Mouse (Mus musculus): ENCODE measurements at regions not wholly inside any gene's neighbourhood (a gene's known extent, or its start where the extent isn't known, plus 50 kb on each side); places are given as distances from the start of the nearest gene placed in this dataset.

GRCm38 (mm10) chr13:47974756-47975515 is 286.1 kb upstream of the Id4 start:
- DNase-seq (ENCODE audit: low read depth) = no peak

GRCm38 (mm10) chr13:47998495-47998894 is 262.5 kb upstream of the Id4 start:
- no peak for DNase-seq (ENCODE audit: low read depth)

DNA sequence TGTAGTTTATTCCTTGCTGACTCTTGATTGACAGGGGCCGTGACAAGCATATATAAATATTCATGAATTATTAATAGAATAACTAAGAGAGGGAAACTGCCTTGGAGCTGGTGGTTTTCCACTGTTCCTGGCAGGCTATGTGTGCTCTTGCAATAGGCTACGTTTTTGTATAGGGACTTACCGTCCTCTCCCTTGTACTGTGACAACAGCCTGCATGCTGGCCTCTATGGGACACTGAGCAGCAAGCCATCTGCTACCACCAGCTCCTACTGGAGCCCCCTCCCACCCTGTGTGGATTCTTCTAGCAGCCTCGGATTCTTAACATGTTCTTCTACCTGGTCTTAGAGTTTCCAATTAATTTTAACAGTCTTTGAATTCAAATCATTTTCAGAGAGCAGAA is 261.6 kb upstream of the Id4 start:
- no peak for DNase-seq (ENCODE audit: low read depth)

DNA sequence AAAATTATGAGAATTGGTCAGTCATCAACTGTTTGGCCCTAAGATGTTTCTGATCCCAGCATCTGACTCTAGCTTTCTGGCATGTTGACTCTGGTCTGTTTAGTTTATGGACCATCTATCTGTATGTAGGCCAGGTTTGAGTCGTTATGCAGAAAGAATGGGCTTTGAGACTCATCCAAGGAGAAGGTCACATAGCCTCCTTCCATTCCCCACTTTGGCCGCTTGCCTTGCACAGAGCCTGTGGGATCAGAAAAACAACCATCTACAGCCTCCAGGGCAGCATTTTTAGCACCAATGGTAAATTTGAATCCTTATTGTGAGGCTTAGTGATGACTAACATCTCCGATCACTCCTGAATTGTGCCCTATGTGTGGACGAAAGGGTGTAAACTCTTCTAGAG is 257.9 kb upstream of the Id4 start:
- DNase-seq (ENCODE audit: low read depth) = no peak

DNA sequence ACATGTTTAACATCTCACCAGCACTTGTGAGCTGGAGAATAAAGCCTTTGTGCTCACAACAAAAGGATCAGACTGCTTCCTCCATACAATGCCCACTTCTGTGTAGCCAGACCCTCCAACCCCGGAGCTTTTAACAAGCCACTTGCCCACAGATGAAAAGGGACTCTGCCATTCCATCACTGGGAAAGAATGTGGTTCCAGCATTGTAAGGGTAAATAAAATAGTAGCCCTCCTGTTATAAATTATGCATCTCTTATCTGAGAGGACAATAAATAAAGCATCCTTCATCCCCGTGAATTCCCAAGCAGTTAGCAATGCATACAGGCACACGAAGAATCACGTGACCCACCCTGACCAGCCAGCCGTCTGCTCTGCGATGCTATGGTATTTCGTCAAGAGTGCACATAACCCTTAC is 247.7 kb upstream of the Id4 start:
- no peak for DNase-seq (ENCODE audit: low read depth)

DNA sequence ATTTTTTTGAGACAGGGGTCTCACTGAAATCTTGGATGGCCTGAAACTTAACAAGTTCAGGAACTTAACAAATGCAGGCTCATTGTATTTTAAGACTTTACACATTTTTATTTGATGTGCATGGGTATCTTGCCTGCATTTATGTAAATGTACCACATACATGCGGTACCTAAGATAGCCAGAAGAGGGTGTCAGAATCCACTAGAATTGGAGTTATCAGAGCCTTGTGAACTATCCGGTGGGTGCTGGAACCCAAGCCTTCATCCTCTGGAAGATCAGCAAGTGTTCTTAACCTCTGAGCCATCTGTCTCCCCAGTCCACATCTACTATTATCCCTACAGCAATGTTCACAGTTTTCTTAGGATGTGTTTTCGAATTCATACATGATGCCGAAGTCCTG is 245.7 kb upstream of the Id4 start:
- DNase-seq (ENCODE audit: low read depth) = no peak

GRCm38 (mm10) chr13:48016051-48016450 is 245.0 kb upstream of the Id4 start:
- no peak for DNase-seq (ENCODE audit: low read depth)

DNA sequence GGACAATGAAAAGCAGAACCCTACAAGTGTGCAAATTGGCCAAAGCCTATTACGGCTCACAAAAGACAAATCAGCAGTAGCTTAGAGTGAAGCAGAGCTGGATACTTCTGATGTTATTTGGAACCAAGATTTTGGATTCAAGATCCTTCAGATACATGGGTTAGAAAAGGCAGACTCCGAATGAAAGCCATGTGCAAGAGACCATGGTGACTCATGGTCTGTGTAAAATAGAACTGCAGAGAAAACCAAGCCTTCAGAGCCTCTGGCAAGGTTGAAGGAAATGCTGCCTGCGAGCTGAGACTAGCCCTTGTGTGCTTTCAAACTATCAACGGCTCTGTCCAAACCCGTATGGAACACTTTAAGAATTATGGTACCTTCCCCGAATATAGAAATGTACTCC is 244.4 kb upstream of the Id4 start:
- no peak for DNase-seq (ENCODE audit: low read depth)

DNA sequence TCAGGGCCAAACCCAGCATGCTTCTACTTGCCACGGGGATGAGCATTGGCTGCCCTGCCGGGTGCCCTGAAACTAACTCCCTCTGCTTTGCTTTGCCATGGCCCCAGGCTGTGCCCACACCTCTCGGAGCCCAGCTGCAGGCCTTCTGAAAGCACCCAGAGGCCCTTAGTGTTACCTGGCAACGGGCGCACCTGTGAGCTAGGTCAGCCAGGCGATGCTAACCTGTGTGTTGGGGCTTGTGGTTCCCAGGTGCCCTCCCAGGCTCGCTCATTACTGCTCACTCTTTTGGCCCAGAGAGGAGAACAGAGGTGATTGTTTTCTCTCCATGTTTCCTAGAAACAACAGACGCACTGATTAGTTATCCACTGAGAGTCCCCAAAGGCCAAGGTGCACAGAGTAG is 243.4 kb upstream of the Id4 start:
- DNase-seq (ENCODE audit: low read depth) = no peak

DNA sequence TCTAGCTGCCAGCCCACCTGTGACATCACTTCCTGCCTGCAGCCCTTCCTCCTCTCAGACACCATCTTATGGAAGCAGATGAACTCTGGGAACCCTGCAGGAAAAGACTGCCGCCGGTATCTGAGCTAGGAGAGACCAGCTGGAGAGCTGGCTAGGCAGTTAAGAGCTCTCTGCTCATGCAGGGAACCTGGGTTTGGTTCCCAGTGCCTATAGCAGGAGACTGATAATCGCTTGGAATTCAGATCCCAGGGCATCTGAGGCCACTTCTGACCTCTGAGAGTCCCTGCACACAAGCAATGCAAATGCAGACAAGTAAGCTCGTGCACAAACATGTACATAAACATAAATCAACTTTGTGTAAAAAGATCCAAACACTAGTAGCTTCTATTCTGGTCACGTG is 242.4 kb upstream of the Id4 start:
- DNase-seq (ENCODE audit: low read depth) = no peak

DNA sequence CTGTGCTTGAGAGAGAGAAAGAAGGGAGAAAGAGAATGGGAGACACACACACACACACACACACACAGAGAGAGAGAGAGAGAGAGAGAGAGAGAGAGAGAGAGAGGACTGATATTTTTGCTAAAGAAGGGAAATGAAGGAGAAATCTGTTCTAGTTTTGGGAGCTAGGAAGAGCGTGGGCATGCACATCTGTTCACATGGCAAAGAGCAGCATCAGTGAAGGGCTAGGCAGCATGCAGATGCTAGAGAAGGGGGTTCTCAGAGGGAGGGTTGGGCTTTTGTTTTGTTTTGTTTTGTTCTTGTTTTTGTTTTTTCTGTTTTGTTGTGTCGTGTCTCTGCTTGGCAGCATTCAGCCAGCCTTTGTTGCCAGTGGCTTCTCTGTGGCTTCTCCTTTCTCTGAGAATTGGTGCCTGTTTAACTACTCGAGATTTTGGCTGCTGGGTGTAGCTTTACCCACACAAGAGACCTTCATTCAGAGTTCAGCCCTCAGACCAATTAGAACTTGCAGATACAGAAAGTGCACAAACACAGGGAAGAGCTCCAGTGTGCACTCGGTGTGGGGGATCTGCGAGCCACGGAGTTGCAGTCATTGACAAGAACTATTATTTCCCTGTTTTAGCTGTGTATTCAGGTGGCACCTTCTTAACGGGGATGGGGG is 237.9 kb upstream of the Id4 start:
- no peak for DNase-seq (ENCODE audit: low read depth)

DNA sequence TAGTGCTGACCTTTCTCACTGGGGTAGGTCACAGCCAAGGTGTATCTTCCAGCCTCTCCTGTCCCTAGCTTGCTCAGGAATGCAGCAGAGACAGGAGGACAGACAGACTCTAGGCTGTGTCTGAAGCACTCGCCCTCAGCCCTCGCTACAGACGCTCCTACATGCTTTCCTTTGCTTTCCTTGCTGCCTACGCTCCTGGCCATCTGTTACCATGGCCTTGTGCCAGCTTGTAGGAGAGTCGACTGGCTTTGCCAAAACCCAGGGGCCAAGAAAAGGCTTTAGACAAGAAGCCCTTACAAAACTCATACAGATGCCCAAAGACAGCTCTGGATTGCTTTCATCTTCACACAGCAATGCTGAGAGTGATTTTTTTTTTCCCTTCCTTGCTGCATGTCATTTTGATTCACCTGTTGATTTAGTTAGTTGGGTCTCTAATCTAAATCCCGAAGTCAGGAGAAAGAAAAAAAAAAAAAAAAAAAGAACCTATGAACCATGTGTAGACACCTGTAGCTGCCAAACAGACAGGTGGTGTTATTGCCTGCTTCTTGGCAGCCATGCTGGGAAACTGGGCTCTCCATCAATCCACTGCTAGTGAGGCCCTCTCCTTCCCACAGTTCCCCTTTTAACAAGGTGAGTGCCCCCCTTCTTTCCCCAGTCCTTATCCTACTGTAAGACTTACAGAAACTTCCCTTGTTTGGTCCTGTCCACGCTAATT is 233.1 kb upstream of the Id4 start:
- DNase-seq (ENCODE audit: low read depth) = no peak

GRCm38 (mm10) chr13:48031491-48031890 is 229.5 kb upstream of the Id4 start:
- DNase-seq (ENCODE audit: low read depth) = no peak

DNA sequence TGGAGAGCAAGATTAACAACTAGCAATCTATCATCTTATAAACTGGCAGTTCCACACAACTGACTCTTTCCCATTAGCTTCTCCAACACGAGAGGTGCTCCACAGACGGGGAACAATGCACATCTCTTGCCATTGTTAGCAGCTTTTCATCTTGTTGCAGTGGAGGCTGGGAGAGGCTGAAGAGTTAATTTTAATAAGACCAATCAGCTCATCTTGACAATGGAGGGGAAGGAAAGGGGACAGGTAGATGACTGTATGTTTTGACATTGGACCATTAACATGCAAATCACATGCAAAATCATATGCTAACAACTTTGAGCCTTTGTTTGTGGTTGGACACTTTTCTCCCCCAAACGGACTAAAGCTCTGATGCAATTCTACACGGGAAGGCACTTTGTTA is 218.9 kb upstream of the Id4 start:
- no peak for DNase-seq (ENCODE audit: low read depth)

DNA sequence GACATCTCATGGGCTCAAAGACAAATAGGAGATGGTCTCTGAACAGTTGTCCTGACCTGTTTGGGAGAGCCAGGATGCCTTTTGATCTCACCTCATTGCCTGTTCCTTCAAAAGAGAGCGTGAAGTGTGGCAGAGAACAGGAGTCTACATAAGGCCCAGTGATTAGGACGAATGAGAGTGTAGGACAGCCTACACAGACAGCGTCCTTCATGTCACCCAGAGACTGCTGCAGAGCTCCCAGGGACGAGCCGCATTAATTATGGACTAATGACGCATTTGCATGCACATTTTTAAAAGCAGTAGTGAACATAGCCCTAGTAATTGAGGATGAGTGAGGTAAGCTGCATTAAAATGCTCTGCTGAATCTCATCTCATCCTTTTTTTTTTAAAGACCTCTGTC is 218.5 kb upstream of the Id4 start:
- DNase-seq (ENCODE audit: low read depth) = no peak

GRCm38 (mm10) chr13:48046201-48046750 is 214.8 kb upstream of the Id4 start:
- no peak for DNase-seq (ENCODE audit: low read depth)

- no peak for DNase-seq (ENCODE audit: low read depth)
These were observed 211.2 kb upstream of the Id4 start for GRCm38 (mm10) chr13:48049796-48050195.

- DNase-seq (ENCODE audit: low read depth) = no peak
These were observed 186.4 kb upstream of the Id4 start for GRCm38 (mm10) chr13:48074630-48075029.

DNA sequence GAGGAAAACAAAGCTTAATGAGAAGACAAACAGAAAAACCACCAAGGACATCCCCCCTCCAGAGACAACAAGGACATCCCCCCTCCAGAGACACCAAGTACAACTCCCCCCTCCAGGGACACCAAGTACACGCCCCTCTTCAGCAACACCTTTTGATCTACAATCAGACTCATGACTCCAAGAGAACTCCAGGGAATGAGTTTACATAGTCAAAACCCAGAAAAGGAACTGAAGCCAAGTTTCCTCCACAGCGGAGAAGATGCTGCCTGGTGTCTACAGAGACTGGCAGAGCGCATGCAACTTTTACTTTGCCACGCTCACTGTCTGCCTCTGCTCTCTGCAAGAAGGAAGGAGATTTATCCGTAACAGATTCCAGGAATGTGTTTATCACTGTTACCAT is 185.7 kb upstream of the Id4 start:
- no peak for DNase-seq (ENCODE audit: low read depth)

DNA sequence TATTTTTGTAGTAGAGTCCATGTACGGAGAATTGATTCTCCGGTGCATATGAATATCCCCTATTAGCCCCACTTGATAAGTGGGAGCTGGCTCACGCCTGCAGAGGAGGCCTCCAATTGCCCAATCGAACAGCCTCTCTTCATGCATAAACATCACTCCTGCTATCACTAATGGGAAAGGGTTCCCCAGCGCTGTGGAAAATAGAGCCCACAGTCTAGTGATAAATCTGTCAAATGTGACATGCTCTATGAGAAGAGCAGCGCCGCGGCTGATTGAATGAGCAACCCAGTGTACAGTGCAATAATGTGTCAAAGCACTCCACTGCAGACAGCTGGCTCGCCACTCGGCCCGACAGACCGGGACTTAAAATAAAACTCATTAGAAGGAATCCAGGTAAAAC is 182.8 kb upstream of the Id4 start:
- no peak for DNase-seq (ENCODE audit: low read depth)

GRCm38 (mm10) chr13:48083294-48083693 is 177.7 kb upstream of the Id4 start:
- DNase-seq (ENCODE audit: low read depth) = no peak

DNA sequence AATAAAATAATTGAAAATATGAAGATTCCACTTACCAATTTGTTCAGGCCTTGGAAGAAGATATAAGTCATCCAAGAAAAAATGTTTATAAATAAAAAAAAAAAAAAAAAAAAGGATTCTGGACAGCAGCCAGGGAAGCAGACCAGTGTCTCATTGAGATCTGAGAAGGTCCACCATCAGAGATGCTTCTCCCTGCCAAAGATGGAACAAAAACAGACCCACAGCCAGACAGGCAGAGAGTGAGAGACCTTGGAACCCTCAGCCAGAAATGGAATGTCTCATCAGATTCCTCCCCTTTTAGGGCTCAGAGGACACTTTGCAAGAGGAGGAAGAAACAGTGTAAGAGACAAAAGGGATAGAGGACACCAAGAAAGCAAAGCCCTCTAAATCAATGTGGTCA is 177.2 kb upstream of the Id4 start:
- no peak for DNase-seq (ENCODE audit: low read depth)
